In the genomic region with DNA sequence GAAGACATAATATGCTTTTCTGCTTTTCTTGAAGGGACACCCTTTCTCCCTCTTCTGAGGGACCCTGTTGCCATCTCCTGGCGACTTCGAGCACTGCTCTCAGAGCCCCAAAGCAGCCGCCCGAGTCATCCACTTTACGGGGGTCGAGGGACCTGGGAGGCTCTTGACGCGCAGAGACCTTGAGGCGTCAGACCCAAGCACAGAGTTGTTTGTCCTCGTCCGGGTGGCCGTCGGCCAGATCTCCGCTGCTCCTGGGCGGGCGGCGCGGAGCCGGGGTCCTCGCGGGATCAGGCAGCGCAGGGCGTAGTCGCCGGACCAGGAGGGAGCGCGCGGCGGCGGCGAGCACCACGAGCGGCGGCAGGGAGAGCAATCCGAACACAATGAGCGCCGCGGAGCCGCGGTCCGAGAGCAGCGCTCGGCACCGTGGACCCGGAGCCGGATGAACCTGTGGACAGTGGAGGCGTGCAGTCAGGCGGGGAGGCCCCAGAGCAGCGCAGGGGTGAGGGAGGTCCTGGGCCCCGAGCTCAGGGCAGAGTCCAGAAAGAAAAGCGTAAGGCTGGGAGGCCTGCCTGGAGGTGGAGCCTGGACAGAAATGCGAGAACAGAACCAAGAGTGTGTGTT, we compare ENCODE assay signal across 8 mouse cellular contexts. TPM values are rescaled to one million over a fixed set of nuclear protein-coding genes. Genes with fewer than 3 reads are reported as not detected.
DNase-seq lines count a peak whose midpoint lies in the region; ATAC-seq and TF ChIP-seq lines count a peak whose summit lies in the region.

No protein-coding gene starts in this region.

- peak; percentile 37 for TF ChIP-seq CTCF in ES-Bruce4 (IDR thresholded peaks at IDR 0.05; ENCODE audit: low read depth, low read length)
- peak; percentile 77 for TF ChIP-seq CTCF in lung, embryonic 14.5 days (IDR thresholded peaks at IDR 0.05; ENCODE audit: low read depth)

- H3K4me2 ChIP-seq in forebrain, embryonic 12.5 days = peak overlapping the region; percentile 72
- H3K4me2 ChIP-seq in heart, embryonic 16.5 days (ENCODE audit: low read depth, low read length) = peak overlapping the region; percentile 87
- H3K4me2 ChIP-seq in lung, embryonic 14.5 days = peak overlapping the region; percentile 81

- no peaks in the 10 kb centered on the region for H3K9me3 ChIP-seq in ES-Bruce4 (replicated peaks; ENCODE audit: control insufficient read depth, insufficient read depth, low read length, poor library complexity, severe bottlenecking)
- H3K9me3 ChIP-seq in forebrain, embryonic 12.5 days = no peaks in the 10 kb centered on the region
- no peaks in the 10 kb centered on the region for H3K9me3 ChIP-seq in heart, embryonic 16.5 days (replicated peaks; ENCODE audit: control insufficient read depth, low read length)
- H3K9me3 ChIP-seq in lung, embryonic 14.5 days (ENCODE audit: low read depth, low read length) = no peaks in the 10 kb centered on the region

- H3K9ac ChIP-seq in ES-Bruce4 (ENCODE audit: low read depth, poor library complexity, severe bottlenecking) = peak overlapping the region; percentile 59
- peak overlapping the region; percentile 76 for H3K9ac ChIP-seq in forebrain, embryonic 12.5 days
- peak overlapping the region; percentile 86 for H3K9ac ChIP-seq in heart, embryonic 16.5 days (ENCODE audit: low read length)
- peak overlapping the region; percentile 82 for H3K9ac ChIP-seq in lung, embryonic 14.5 days

- TF ChIP-seq POLR2A in ES-Bruce4 (IDR thresholded peaks at IDR 0.05; ENCODE audit: insufficient read depth, low read length) = no peak

- under 1% methylated on average over 52 of the region's 52 CpGs for WGBS in forebrain, embryonic 12.5 days
- under 1% methylated on average over 52 of the region's 52 CpGs for WGBS in heart, embryonic 16.5 days
- WGBS in lung, embryonic 14.5 days = under 1% methylated on average over 52 of the region's 52 CpGs

- H3K27ac ChIP-seq in ES-Bruce4 (ENCODE audit: insufficient read depth, low read length) = no peak overlapping the region
- peak overlapping the region; percentile 75 for H3K27ac ChIP-seq in forebrain, embryonic 12.5 days
- H3K27ac ChIP-seq in heart, embryonic 16.5 days (ENCODE audit: low read length) = peak overlapping the region; percentile 87
- peak overlapping the region; percentile 70 for H3K27ac ChIP-seq in lung, embryonic 14.5 days (ENCODE audit: low read depth)

- H3K27me3 ChIP-seq in ES-Bruce4 (ENCODE audit: control insufficient read depth, insufficient read depth, low read length, poor library complexity, severe bottlenecking) = no peaks in the 10 kb centered on the region
- peaks cover 5% of the 10 kb centered on the region; the same call in 1 of the 2 replicates for H3K27me3 ChIP-seq in forebrain, embryonic 12.5 days
- H3K27me3 ChIP-seq in heart, embryonic 16.5 days (ENCODE audit: control insufficient read depth, insufficient read depth, low read length) = no peaks in the 10 kb centered on the region
- H3K27me3 ChIP-seq in lung, embryonic 14.5 days (ENCODE audit: insufficient read depth, low read length) = no peaks in the 10 kb centered on the region

- peak; percentile 58 for DNase-seq in c-Kit-positive CD71-positive TER-119-positive erythroid progenitor cells, embryonic 14.5 days (ENCODE audit: low spot score)
- peak; percentile 79 to 93 for DNase-seq in kidney, postnatal 25 days
- peak; percentile 92 for DNase-seq in lung, embryonic 14.5 days
- DNase-seq in testis, postnatal 14 days (ENCODE audit: low spot score) = peak; percentile 68

- H3K4me1 ChIP-seq in ES-Bruce4 (ENCODE audit: control insufficient read depth, insufficient read depth, low read length) = no peaks in the 10 kb centered on the region
- H3K4me1 ChIP-seq in forebrain, embryonic 12.5 days = peaks cover 17% of the 10 kb centered on the region
- H3K4me1 ChIP-seq in heart, embryonic 16.5 days (ENCODE audit: control insufficient read depth, insufficient read depth, low read length) = peaks cover 26% of the 10 kb centered on the region
- H3K4me1 ChIP-seq in lung, embryonic 14.5 days (ENCODE audit: insufficient read depth) = 0 out of 2 replicates have a peak, but pooled peaks cover 6% of the 10 kb centered on the region

- ATAC-seq in forebrain, embryonic 12.5 days (ENCODE audit: low FRiP score) = peak; percentile 89
- peak; percentile 74 for ATAC-seq in heart, embryonic 16.5 days (replicated peaks; ENCODE audit: extremely low read depth, insufficient read depth, low FRiP score)
- ATAC-seq in lung, embryonic 14.5 days (ENCODE audit: insufficient read depth) = peak; percentile 88
- peak; percentile 81 for ATAC-seq in neutrophil, adult 5-6 weeks (ENCODE audit: extremely low read depth, insufficient number of reproducible peaks, low FRiP score, poor library complexity, severe bottlenecking)

- H3K4me3 ChIP-seq in ES-Bruce4 (ENCODE audit: low read depth, low read length) = peak overlapping the region; percentile 63
- H3K4me3 ChIP-seq in forebrain, embryonic 12.5 days (replicated peaks) = peak overlapping the region; percentile 50
- H3K4me3 ChIP-seq in heart, embryonic 16.5 days (ENCODE audit: low read length) = peak overlapping the region; percentile 69
- peak overlapping the region; percentile 60 for H3K4me3 ChIP-seq in lung, embryonic 14.5 days (ENCODE audit: low read depth, low read length)

- H3K36me3 ChIP-seq in ES-Bruce4 (ENCODE audit: control insufficient read depth, insufficient read depth, low read length, poor library complexity, severe bottlenecking) = no peaks in the 10 kb centered on the region
- H3K36me3 ChIP-seq in forebrain, embryonic 12.5 days (replicated peaks) = no peaks in the 10 kb centered on the region
- H3K36me3 ChIP-seq in heart, embryonic 16.5 days (ENCODE audit: control insufficient read depth, insufficient read depth) = no peaks in the 10 kb centered on the region
- no peaks in the 10 kb centered on the region for H3K36me3 ChIP-seq in lung, embryonic 14.5 days (ENCODE audit: insufficient read depth)

- no peak for TF ChIP-seq EP300 in ES-Bruce4 (IDR thresholded peaks at IDR 0.05; ENCODE audit: insufficient read depth, low read depth, low read length)

RNA-seq across cellular contexts. Expression of gene Tmem88b, which starts 1.5 kb away (rescaled TPM):
- polyA plus RNA-seq in ES-Bruce4 (2011; ENCODE audit: insufficient read depth, insufficient read length, low read depth, missing spikeins) = 0.26 and 0.40 TPM in 2 replicates
- polyA plus RNA-seq in forebrain, embryonic 12.5 days (2016; fragmentation: Nextera tagmentation; extraction: Ambion mirVana) = 0.22 and 0.35 TPM in 2 replicates
- 1.4 and 1.8 TPM in 2 replicates for polyA plus RNA-seq in heart, embryonic 16.5 days (2015; fragmentation: Nextera tagmentation; extraction: Ambion mirVana)
- polyA plus RNA-seq in lung, embryonic 14.5 days (2014; fragmentation: Nextera tagmentation; extraction: Ambion mirVana) = 0.12 and 0.15 TPM in 2 replicates
- total RNA-seq in neutrophil, adult 5-6 weeks (2017) = 0.12 TPM in 1 of 2 replicates, not detected in the other

RNA-seq across cellular contexts. Expression of gene Ankrd65, which starts 6.0 kb away (rescaled TPM):
- not detected in 2 replicates for polyA plus RNA-seq in ES-Bruce4 (2011; ENCODE audit: insufficient read depth, insufficient read length, low read depth, missing spikeins)
- polyA plus RNA-seq in forebrain, embryonic 12.5 days (2016; fragmentation: Nextera tagmentation; extraction: Ambion mirVana) = not detected in 2 replicates
- polyA plus RNA-seq in heart, embryonic 16.5 days (2015; fragmentation: Nextera tagmentation; extraction: Ambion mirVana) = 0.30 TPM in 1 of 2 replicates, not detected in the other
- not detected in 2 replicates for polyA plus RNA-seq in lung, embryonic 14.5 days (2014; fragmentation: Nextera tagmentation; extraction: Ambion mirVana)
- total RNA-seq in neutrophil, adult 5-6 weeks (2017) = not detected in 2 replicates

RNA-seq across cellular contexts. Expression of gene Vwa1, which starts 9.7 kb away (rescaled TPM):
- polyA plus RNA-seq in ES-Bruce4 (2011; ENCODE audit: insufficient read depth, insufficient read length, low read depth, missing spikeins) = 0.67 and 0.99 TPM in 2 replicates
- polyA plus RNA-seq in forebrain, embryonic 12.5 days (2016; fragmentation: Nextera tagmentation; extraction: Ambion mirVana) = 9.8 and 11.5 TPM in 2 replicates
- polyA plus RNA-seq in heart, embryonic 16.5 days (2015; fragmentation: Nextera tagmentation; extraction: Ambion mirVana) = 8.3 and 8.7 TPM in 2 replicates
- 8.7 and 8.9 TPM in 2 replicates for polyA plus RNA-seq in lung, embryonic 14.5 days (2014; fragmentation: Nextera tagmentation; extraction: Ambion mirVana)
- 0.12 and 0.37 TPM in 2 replicates for total RNA-seq in neutrophil, adult 5-6 weeks (2017)

RNA-seq across cellular contexts. Expression of gene Mrpl20, which starts 18.5 kb away (rescaled TPM):
- 70.0 and 82.8 TPM in 2 replicates for polyA plus RNA-seq in ES-Bruce4 (2011; ENCODE audit: insufficient read depth, insufficient read length, low read depth, missing spikeins)
- polyA plus RNA-seq in forebrain, embryonic 12.5 days (2016; fragmentation: Nextera tagmentation; extraction: Ambion mirVana) = 209 and 210 TPM in 2 replicates
- 133 and 138 TPM in 2 replicates for polyA plus RNA-seq in heart, embryonic 16.5 days (2015; fragmentation: Nextera tagmentation; extraction: Ambion mirVana)
- 226 and 231 TPM in 2 replicates for polyA plus RNA-seq in lung, embryonic 14.5 days (2014; fragmentation: Nextera tagmentation; extraction: Ambion mirVana)
- total RNA-seq in neutrophil, adult 5-6 weeks (2017) = 30.4 and 33.5 TPM in 2 replicates

RNA-seq across cellular contexts. Expression of gene Atad3a, which starts 23.3 kb away (rescaled TPM):
- 78.2 and 89.5 TPM in 2 replicates for polyA plus RNA-seq in ES-Bruce4 (2011; ENCODE audit: insufficient read depth, insufficient read length, low read depth, missing spikeins)
- polyA plus RNA-seq in forebrain, embryonic 12.5 days (2016; fragmentation: Nextera tagmentation; extraction: Ambion mirVana) = 95.3 and 99.0 TPM in 2 replicates
- 123 TPM in 2 replicates for polyA plus RNA-seq in heart, embryonic 16.5 days (2015; fragmentation: Nextera tagmentation; extraction: Ambion mirVana)
- polyA plus RNA-seq in lung, embryonic 14.5 days (2014; fragmentation: Nextera tagmentation; extraction: Ambion mirVana) = 96.6 and 102 TPM in 2 replicates
- total RNA-seq in neutrophil, adult 5-6 weeks (2017) = 41.5 and 55.2 TPM in 2 replicates
